Mouse (Mus musculus): ENCODE results near the gene Ppcs. TPM values are rescaled to one million over a fixed set of nuclear protein-coding genes. Genes with fewer than 3 reads are reported as not detected.

Ppcs gene
- polyA plus RNA-seq, 1 experiment from 2014 or later = 39.8 TPM

GRCm38 (mm10) chr4:119411877-119412650, 10.2 kb downstream of the Ppcs start:
- no peaks in the 10 kb centered on the region for H3K27me3 ChIP-seq (replicated peaks; ENCODE audit: control insufficient read depth, insufficient read depth, low read length)
- 75% methylated on average over 12 of the region's 12 CpGs for WGBS

GRCm38 (mm10) chr4:119403431-119403830, 18.8 kb downstream of the Ppcs start:
- no peak overlapping the region for H3K4me3 ChIP-seq (ENCODE audit: low read depth, low read length)
- H3K27me3 ChIP-seq (replicated peaks; ENCODE audit: control insufficient read depth, insufficient read depth, low read length) = no peaks in the 10 kb centered on the region
- ATAC-seq (replicated peaks; ENCODE audit: low FRiP score, low TSS enrichment, low read depth) = no peak
- H3K9me3 ChIP-seq (ENCODE audit: control insufficient read depth, low read length) = peaks cover 11% of the 10 kb centered on the region; the same call in 1 of the 2 replicates
- H3K4me1 ChIP-seq (replicated peaks; ENCODE audit: control insufficient read depth, insufficient read depth, low read length) = no peaks in the 10 kb centered on the region
- no peak overlapping the region for H3K4me2 ChIP-seq (ENCODE audit: low read length)
- WGBS = 92% methylated on average over 2 of the region's 2 CpGs
- H3K9ac ChIP-seq (ENCODE audit: low read length) = no peak overlapping the region
- no peak overlapping the region for H3K27ac ChIP-seq (ENCODE audit: low read depth)
- DNase-seq (ENCODE audit: low spot score) = no peak
- H3K36me3 ChIP-seq (ENCODE audit: control insufficient read depth, insufficient read depth, low read length) = no peaks in the 10 kb centered on the region

More at GRCm38 (mm10) chr4:119411877-119412650, 10.2 kb downstream of the Ppcs start:
- Histone ChIP-seq H3K9ac (ENCODE audit: low read length) (no peak overlapping the region), H3K4me1 (replicated peaks; ENCODE audit: control insufficient read depth, insufficient read depth, low read length) (no peaks in the 10 kb centered on the region), H3K9me3 (ENCODE audit: control insufficient read depth, low read length) (no peaks in the 10 kb centered on the region), H3K36me3 (ENCODE audit: control insufficient read depth, insufficient read depth, low read length) (no peaks in the 10 kb centered on the region), H3K4me3 (ENCODE audit: low read depth, low read length) (no peak overlapping the region), H3K27ac (ENCODE audit: low read depth) (no peak overlapping the region), H3K4me2 (ENCODE audit: low read length) (no peak overlapping the region)
- ATAC-seq (replicated peaks; ENCODE audit: low FRiP score, low TSS enrichment, low read depth) (no peak), DNase-seq (ENCODE audit: low spot score) (no peak)

- Histone ChIP-seq H3K27me3 (replicated peaks; ENCODE audit: control insufficient read depth, insufficient read depth, low read length) (no peaks in the 10 kb centered on the region), H3K36me3 (ENCODE audit: control insufficient read depth, insufficient read depth, low read length) (no peaks in the 10 kb centered on the region), H3K27ac (ENCODE audit: low read depth) (no peak overlapping the region), H3K4me3 (ENCODE audit: low read depth, low read length) (no peak overlapping the region), H3K9me3 (ENCODE audit: control insufficient read depth, low read length) (peaks cover 11% of the 10 kb centered on the region; the same call in 1 of the 2 replicates), H3K9ac (ENCODE audit: low read length) (no peak overlapping the region), H3K4me1 (replicated peaks; ENCODE audit: control insufficient read depth, insufficient read depth, low read length) (no peaks in the 10 kb centered on the region), H3K4me2 (ENCODE audit: low read length) (no peak overlapping the region)
- ATAC-seq (replicated peaks; ENCODE audit: low FRiP score, low TSS enrichment, low read depth) = no peak
- 58% methylated on average over 7 of the region's 7 CpGs for WGBS
- DNase-seq (ENCODE audit: low spot score) = no peak
These were observed 21.3 kb downstream of the Ppcs start for GRCm38 (mm10) chr4:119400896-119401295.

GRCm38 (mm10) chr4:119398751-119399150, 23.5 kb downstream of the Ppcs start:
- Histone ChIP-seq H3K36me3 (ENCODE audit: control insufficient read depth, insufficient read depth, low read length) (no peaks in the 10 kb centered on the region), H3K27ac (ENCODE audit: low read depth) (no peak overlapping the region), H3K4me1 (replicated peaks; ENCODE audit: control insufficient read depth, insufficient read depth, low read length) (no peaks in the 10 kb centered on the region), H3K9ac (ENCODE audit: low read length) (no peak overlapping the region), H3K9me3 (ENCODE audit: control insufficient read depth, low read length) (peaks cover 11% of the 10 kb centered on the region; the same call in 1 of the 2 replicates), H3K4me2 (ENCODE audit: low read length) (no peak overlapping the region), H3K4me3 (ENCODE audit: low read depth, low read length) (no peak overlapping the region), H3K27me3 (replicated peaks; ENCODE audit: control insufficient read depth, insufficient read depth, low read length) (no peaks in the 10 kb centered on the region)
- no peak for DNase-seq (ENCODE audit: low spot score)
- ATAC-seq (replicated peaks; ENCODE audit: low FRiP score, low TSS enrichment, low read depth) = no peak
- 77% methylated on average over 7 of the region's 7 CpGs for WGBS

GRCm38 (mm10) chr4:119390369-119390768, 31.9 kb downstream of the Ppcs start:
- Histone ChIP-seq H3K4me1 (replicated peaks; ENCODE audit: control insufficient read depth, insufficient read depth, low read length) (no peaks in the 10 kb centered on the region), H3K9me3 (ENCODE audit: control insufficient read depth, low read length) (0 out of 2 replicates have a peak, but pooled peaks cover 3% of the 10 kb centered on the region), H3K27me3 (replicated peaks; ENCODE audit: control insufficient read depth, insufficient read depth, low read length) (no peaks in the 10 kb centered on the region), H3K36me3 (ENCODE audit: control insufficient read depth, insufficient read depth, low read length) (no peaks in the 10 kb centered on the region), H3K4me3 (ENCODE audit: low read depth, low read length) (no peak overlapping the region), H3K4me2 (ENCODE audit: low read length) (no peak overlapping the region), H3K9ac (ENCODE audit: low read length) (no peak overlapping the region), H3K27ac (ENCODE audit: low read depth) (no peak overlapping the region)
- DNase-seq (ENCODE audit: low spot score) (peak; percentile 56), ATAC-seq (replicated peaks; ENCODE audit: low FRiP score, low TSS enrichment, low read depth) (no peak)
- whole genome bisulfite sequencing = 79% methylated on average over 1 of the region's 1 CpGs

GRCm38 (mm10) chr4:119389184-119389583, 33.0 kb downstream of the Ppcs start:
- Histone ChIP-seq H3K27ac (ENCODE audit: low read depth) (no peak overlapping the region), H3K4me2 (ENCODE audit: low read length) (no peak overlapping the region), H3K27me3 (replicated peaks; ENCODE audit: control insufficient read depth, insufficient read depth, low read length) (no peaks in the 10 kb centered on the region), H3K36me3 (ENCODE audit: control insufficient read depth, insufficient read depth, low read length) (no peaks in the 10 kb centered on the region), H3K4me1 (replicated peaks; ENCODE audit: control insufficient read depth, insufficient read depth, low read length) (no peaks in the 10 kb centered on the region), H3K9ac (ENCODE audit: low read length) (no peak overlapping the region), H3K9me3 (ENCODE audit: control insufficient read depth, low read length) (0 out of 2 replicates have a peak, but pooled peaks cover 3% of the 10 kb centered on the region), H3K4me3 (ENCODE audit: low read depth, low read length) (no peak overlapping the region)
- 67% methylated on average over 3 of the region's 3 CpGs for WGBS
- DNase-seq (ENCODE audit: low spot score) (no peak), ATAC-seq (replicated peaks; ENCODE audit: low FRiP score, low TSS enrichment, low read depth) (no peak)

GRCm38 (mm10) chr4:119381471-119382190, 40.6 kb downstream of the Ppcs start:
- H3K9me3 ChIP-seq (ENCODE audit: control insufficient read depth, low read length) = no peaks in the 10 kb centered on the region
- no peak overlapping the region for H3K4me2 ChIP-seq (ENCODE audit: low read length)
- H3K4me3 ChIP-seq (ENCODE audit: low read depth, low read length) = no peak overlapping the region
- no peak overlapping the region for H3K27ac ChIP-seq (ENCODE audit: low read depth)
- DNase-seq (ENCODE audit: low spot score) (no peak), ATAC-seq (replicated peaks; ENCODE audit: low FRiP score, low TSS enrichment, low read depth) (no peak)
- no peaks in the 10 kb centered on the region for H3K27me3 ChIP-seq (replicated peaks; ENCODE audit: control insufficient read depth, insufficient read depth, low read length)
- WGBS = 75% methylated on average over 7 of the region's 7 CpGs
- no peaks in the 10 kb centered on the region for H3K4me1 ChIP-seq (replicated peaks; ENCODE audit: control insufficient read depth, insufficient read depth, low read length)
- H3K36me3 ChIP-seq (ENCODE audit: control insufficient read depth, insufficient read depth, low read length) = no peaks in the 10 kb centered on the region
- H3K9ac ChIP-seq (ENCODE audit: low read length) = no peak overlapping the region

- DNase-seq (ENCODE audit: low spot score) (no peak), ATAC-seq (replicated peaks; ENCODE audit: low FRiP score, low TSS enrichment, low read depth) (no peak)
- no peak overlapping the region for H3K27ac ChIP-seq (ENCODE audit: low read depth)
- WGBS = 89% methylated on average over 6 of the region's 6 CpGs
- H3K27me3 ChIP-seq (replicated peaks; ENCODE audit: control insufficient read depth, insufficient read depth, low read length) = no peaks in the 10 kb centered on the region
- H3K36me3 ChIP-seq (ENCODE audit: control insufficient read depth, insufficient read depth, low read length) = no peaks in the 10 kb centered on the region
- no peak overlapping the region for H3K4me3 ChIP-seq (ENCODE audit: low read depth, low read length)
- H3K9ac ChIP-seq (ENCODE audit: low read length) = no peak overlapping the region
- H3K9me3 ChIP-seq (ENCODE audit: control insufficient read depth, low read length) = no peaks in the 10 kb centered on the region
- H3K4me1 ChIP-seq (replicated peaks; ENCODE audit: control insufficient read depth, insufficient read depth, low read length) = no peaks in the 10 kb centered on the region
- H3K4me2 ChIP-seq (ENCODE audit: low read length) = no peak overlapping the region
These were observed 52.8 kb downstream of the Ppcs start for GRCm38 (mm10) chr4:119369460-119369859.

Measured in intestine, embryonic 14.5 days (tissue).